Mouse (Mus musculus): ENCODE measurements around the gene Fes. TPM values are rescaled to one million over a fixed set of nuclear protein-coding genes. Genes with fewer than 3 reads are reported as not detected.

The Fes gene
- polyA plus RNA-seq, 1 experiment from 2014 or later, result 16.6 TPM

DNA sequence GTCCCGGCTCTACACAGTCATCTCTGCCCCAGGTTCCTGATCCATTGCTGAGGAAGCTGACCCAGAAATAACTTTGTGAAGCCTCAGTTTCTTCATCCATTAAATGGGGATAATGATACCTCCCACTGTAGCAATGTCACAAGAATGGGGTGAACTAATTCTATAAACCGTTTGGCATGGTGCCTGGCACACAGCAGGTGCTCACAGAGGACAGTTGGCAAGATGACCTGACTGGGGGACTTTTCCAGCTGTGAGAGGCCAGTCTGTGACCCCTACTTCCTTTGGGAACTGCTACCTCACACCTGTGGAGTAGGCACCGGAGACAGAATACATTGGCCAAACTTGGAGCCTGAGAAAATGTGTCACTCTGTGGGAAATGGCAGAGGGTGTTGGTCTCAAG is 30.3 kb upstream of the Fes start:
- ATAC-seq (ENCODE audit: insufficient read depth), result no peak
- Histone ChIP-seq H3K36me3 (replicated peaks) (no peaks in the 10 kb centered on the region), H3K4me2 (no peak overlapping the region), H3K27ac (replicated peaks) (no peak overlapping the region), H3K4me3 (replicated peaks) (no peak overlapping the region), H3K9me3 (replicated peaks) (no peaks in the 10 kb centered on the region), H3K4me1 (replicated peaks) (peaks cover 35% of the 10 kb centered on the region), H3K9ac (no peak overlapping the region), H3K27me3 (no peaks in the 10 kb centered on the region)
- 70% methylated on average over 3 of the region's 3 CpGs for WGBS (ENCODE audit: insufficient replicate concordance)

DNA sequence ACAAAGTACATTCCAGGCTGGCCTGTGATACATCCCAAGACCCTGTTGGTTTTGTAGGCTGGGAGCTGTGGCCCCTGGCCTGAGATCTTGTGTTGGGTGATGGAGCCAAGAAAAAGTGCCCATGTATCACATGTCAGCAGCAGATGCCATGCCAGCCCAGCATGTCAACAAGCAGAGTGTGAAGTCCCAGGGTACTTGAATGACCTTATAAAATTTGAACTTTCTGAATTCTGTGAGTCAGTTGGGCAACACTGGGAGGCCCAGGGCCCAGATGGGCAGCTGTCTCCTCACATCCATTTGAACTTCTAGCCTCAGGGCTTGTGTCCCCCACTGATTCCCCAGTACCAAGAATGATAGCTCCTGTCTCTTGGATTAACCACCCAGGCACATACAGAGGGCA is 29.9 kb upstream of the Fes start:
- Histone ChIP-seq H3K4me3 (replicated peaks) (no peak overlapping the region), H3K27me3 (no peaks in the 10 kb centered on the region), H3K9me3 (replicated peaks) (no peaks in the 10 kb centered on the region), H3K4me1 (replicated peaks) (peaks cover 32% of the 10 kb centered on the region; the same call in 1 of the 2 replicates), H3K4me2 (no peak overlapping the region), H3K36me3 (replicated peaks) (no peaks in the 10 kb centered on the region), H3K27ac (replicated peaks) (no peak overlapping the region), H3K9ac (no peak overlapping the region)
- no peak for ATAC-seq (ENCODE audit: insufficient read depth)

DNA sequence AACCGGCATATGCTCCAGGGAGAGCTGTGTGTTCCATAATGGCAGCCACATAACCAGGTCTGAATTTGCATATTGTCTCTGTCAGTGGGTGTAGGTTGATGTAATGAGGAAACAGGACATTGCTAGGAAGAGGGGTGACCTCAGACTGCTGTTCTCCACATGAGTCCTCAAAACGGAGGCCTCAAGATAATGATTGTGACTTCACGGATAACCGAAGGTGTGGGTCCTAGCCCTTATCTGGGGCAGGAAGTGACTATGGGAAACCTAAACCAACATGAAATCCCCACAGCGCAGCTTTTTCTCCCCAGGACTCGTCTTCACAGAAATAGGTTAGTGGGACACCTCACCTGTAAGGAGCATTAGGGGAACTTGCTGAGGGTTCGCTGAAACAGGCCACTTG is 29.2 kb upstream of the Fes start:
- Histone ChIP-seq H3K9me3 (replicated peaks) (no peaks in the 10 kb centered on the region), H3K9ac (no peak overlapping the region), H3K27me3 (no peaks in the 10 kb centered on the region), H3K4me3 (replicated peaks) (no peak overlapping the region), H3K4me2 (no peak overlapping the region), H3K4me1 (replicated peaks) (peaks cover 29% of the 10 kb centered on the region; the same call in 1 of the 2 replicates), H3K27ac (replicated peaks) (no peak overlapping the region), H3K36me3 (replicated peaks) (no peaks in the 10 kb centered on the region)
- no peak for ATAC-seq (ENCODE audit: insufficient read depth)
- WGBS (ENCODE audit: insufficient replicate concordance), result 31% methylated on average over 7 of the region's 7 CpGs

DNA sequence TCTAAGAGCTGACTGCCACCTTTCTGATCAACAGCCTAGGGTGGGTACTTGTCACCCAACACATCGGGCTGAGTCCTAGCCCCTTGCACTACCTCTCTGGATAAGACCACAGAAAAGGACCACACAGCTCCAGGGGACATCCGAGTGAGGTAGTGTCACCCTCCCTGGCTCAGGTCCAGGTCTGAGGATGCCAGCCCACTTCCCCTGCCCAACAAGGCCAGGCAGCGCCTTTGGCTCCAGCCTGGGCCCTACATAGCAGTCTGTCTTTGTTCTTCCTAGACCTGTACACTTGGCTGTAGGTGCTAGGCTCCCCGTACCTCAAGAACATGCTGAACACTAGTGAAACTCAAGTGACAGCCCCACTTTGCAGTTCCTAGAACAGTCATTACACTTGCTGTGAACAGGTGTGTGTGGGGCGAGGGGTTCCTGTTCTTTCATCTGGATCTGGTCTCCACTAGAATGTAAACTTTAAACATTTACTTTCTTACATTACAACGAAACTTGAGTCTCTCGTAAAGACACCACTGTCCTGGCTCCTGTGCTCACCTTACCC is 26.6 kb upstream of the Fes start:
- Histone ChIP-seq H3K4me3 (replicated peaks) (no peak overlapping the region), H3K36me3 (replicated peaks) (no peaks in the 10 kb centered on the region), H3K27ac (replicated peaks) (no peak overlapping the region), H3K9me3 (replicated peaks) (no peaks in the 10 kb centered on the region), H3K4me1 (replicated peaks) (peaks cover 20% of the 10 kb centered on the region; the same call in 1 of the 2 replicates), H3K4me2 (no peak overlapping the region), H3K9ac (no peak overlapping the region), H3K27me3 (no peaks in the 10 kb centered on the region)
- 67% methylated on average over 7 of the region's 7 CpGs for WGBS (ENCODE audit: insufficient replicate concordance)
- no peak for ATAC-seq (ENCODE audit: insufficient read depth)

DNA sequence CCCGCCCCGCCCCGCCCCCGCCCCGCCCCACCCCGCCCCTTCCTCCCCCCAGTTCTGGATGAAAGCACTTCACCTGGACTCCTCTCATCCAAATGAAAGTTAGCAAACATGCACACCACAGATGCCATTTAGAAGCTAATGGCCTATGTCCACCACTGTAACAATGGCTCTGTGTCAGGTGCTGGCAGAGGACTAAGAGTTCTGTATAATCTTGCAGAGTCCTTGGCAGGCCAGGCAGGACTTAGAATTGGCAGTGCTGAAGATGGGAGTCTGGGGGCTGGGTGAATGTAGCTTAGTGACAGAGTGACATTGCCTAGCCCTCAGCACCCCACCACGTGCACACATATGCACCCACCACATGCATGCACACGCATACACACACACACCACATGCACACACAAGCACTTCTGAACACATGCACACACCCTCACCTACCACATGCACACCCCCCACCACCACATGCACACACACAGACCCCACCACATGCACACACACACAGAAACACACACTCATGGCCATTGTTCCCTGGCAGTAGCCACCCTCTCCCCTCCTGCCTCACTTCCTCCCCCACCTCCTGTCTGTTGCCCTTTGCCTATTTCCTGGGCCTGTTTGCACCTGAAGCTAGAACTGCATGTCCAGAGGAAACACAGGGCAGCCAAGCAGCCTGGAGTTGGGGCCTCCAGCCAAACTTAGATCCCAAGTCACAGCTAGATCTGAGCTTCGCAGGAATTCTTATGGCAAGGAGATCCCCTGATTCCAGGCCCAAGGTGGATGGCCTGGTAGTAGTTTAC is 26.0 kb upstream of the Fes start:
- Histone ChIP-seq H3K27ac (replicated peaks) (no peak overlapping the region), H3K9me3 (replicated peaks) (no peaks in the 10 kb centered on the region), H3K4me3 (replicated peaks) (no peak overlapping the region), H3K4me2 (no peak overlapping the region), H3K36me3 (replicated peaks) (no peaks in the 10 kb centered on the region), H3K4me1 (replicated peaks) (peaks cover 17% of the 10 kb centered on the region; the same call in 1 of the 2 replicates), H3K9ac (no peak overlapping the region), H3K27me3 (no peaks in the 10 kb centered on the region)
- 66% methylated on average over 9 of the region's 9 CpGs for WGBS (ENCODE audit: insufficient replicate concordance)
- no peak for ATAC-seq (ENCODE audit: insufficient read depth)

DNA sequence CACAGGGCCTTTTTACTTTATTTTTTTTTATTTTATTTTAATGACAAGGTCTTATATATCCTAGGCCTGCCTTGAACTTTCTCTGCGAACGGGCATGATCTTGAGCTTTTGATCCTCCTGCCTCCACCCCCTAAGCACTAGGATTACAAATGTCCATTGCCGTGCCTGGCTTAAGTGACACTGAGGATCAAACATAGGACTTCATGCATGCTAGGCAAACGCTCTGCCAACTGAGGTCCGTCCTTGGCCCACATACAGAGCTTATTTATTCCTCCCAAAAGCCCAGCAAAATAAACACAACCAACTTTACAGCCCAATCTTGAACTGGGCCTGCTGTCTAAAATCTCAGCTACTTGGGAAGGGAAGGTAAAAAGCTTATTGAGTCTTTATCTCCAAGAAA is 25.0 kb upstream of the Fes start:
- no peaks in the 10 kb centered on the region for H3K36me3 ChIP-seq (replicated peaks)
- H3K27me3 ChIP-seq, result peaks cover 5% of the 10 kb centered on the region; the same call in 1 of the 2 replicates
- H3K27ac ChIP-seq (replicated peaks), result no peak overlapping the region
- WGBS (ENCODE audit: insufficient replicate concordance), result 74% methylated on average over 5 of the region's 5 CpGs
- peaks cover 16% of the 10 kb centered on the region; the same call in 1 of the 2 replicates for H3K4me1 ChIP-seq (replicated peaks)
- no peaks in the 10 kb centered on the region for H3K9me3 ChIP-seq (replicated peaks)
- H3K9ac ChIP-seq, result no peak overlapping the region
- no peak overlapping the region for H3K4me3 ChIP-seq (replicated peaks)
- no peak overlapping the region for H3K4me2 ChIP-seq
- ATAC-seq (ENCODE audit: insufficient read depth), result no peak

DNA sequence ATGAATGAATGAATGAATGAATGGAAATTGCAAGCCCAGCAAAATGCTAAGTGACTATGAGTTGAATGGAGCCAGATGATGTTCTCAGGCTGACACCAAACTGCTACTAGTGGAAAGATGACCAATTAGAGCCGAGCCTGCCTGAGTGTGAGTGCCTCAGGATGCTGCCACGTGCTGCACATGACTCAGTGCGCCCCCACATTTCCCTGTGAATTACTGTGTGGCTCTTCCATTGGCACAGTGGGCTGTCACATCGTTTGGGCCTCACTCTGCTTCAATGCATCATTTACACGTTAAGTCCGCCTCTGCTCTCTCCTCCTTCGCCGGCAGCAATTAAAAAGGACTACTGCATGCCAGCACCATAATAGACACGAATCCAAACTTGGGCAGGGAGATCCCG is 24.5 kb upstream of the Fes start:
- H3K4me1 ChIP-seq (replicated peaks), result peaks cover 12% of the 10 kb centered on the region; the same call in 1 of the 2 replicates
- no peak overlapping the region for H3K27ac ChIP-seq (replicated peaks)
- H3K4me2 ChIP-seq, result no peak overlapping the region
- no peak overlapping the region for H3K9ac ChIP-seq
- WGBS (ENCODE audit: insufficient replicate concordance), result 68% methylated on average over 10 of the region's 10 CpGs
- no peak for ATAC-seq (ENCODE audit: insufficient read depth)
- H3K9me3 ChIP-seq (replicated peaks), result no peaks in the 10 kb centered on the region
- H3K27me3 ChIP-seq, result peaks cover 10% of the 10 kb centered on the region; the same call in 1 of the 2 replicates
- H3K4me3 ChIP-seq (replicated peaks), result no peak overlapping the region
- no peaks in the 10 kb centered on the region for H3K36me3 ChIP-seq (replicated peaks)

DNA sequence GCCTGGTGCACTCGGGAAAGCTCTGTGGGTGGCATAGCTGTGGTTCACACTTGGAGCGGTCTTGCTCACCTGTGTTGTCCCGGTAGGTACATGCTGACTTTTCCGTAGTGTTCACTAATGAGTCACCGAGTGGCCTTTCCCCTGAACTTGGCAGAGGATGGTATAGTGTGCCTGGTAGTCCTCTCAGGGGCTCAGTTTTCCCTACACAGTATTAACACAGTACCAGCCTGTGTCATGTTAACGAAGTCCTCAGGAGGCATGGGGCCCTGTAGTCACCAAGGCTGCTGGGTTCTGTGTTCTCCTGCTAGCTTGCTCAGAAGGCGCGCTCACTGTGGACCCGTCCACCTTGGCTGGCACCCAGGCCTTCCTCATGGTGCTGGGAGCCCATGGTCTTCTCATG is 22.6 kb upstream of the Fes start:
- H3K4me1 ChIP-seq (replicated peaks), result 0 out of 2 replicates have a peak, but pooled peaks cover 6% of the 10 kb centered on the region
- 69% methylated on average over 9 of the region's 9 CpGs for WGBS (ENCODE audit: insufficient replicate concordance)

DNA sequence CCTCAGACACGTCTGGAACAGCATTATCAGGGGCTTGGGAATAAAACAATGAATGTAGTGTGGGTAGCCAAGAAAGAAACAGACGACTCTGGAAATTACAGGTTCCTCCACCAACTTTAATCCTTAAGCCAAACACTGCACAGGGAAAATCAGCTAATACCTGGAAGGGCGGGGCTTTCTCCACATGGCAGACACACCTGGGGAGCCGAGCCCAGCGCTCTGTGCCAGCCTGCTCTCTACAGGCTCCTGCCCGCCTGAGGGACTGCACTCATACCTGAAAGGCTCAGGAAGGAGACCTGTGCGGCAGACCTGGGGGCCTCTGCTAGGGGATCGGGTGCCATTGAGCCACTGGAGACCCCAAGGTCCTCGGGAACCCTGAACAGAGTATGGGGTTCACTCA is 20.0 kb upstream of the Fes start:
- Histone ChIP-seq H3K4me3 (replicated peaks) (no peak overlapping the region), H3K9me3 (replicated peaks) (no peaks in the 10 kb centered on the region), H3K4me2 (no peak overlapping the region), H3K4me1 (replicated peaks) (peaks cover 19% of the 10 kb centered on the region), H3K27ac (replicated peaks) (no peak overlapping the region), H3K9ac (no peak overlapping the region), H3K27me3 (peaks cover 55% of the 10 kb centered on the region), H3K36me3 (replicated peaks) (no peaks in the 10 kb centered on the region)
- no peak for ATAC-seq (ENCODE audit: insufficient read depth)
- WGBS (ENCODE audit: insufficient replicate concordance), result 59% methylated on average over 9 of the region's 9 CpGs

More for the DNA sequence above, 22.6 kb upstream of the Fes start:
- H3K4me2 ChIP-seq, result no peak overlapping the region
- peaks cover 29% of the 10 kb centered on the region for H3K27me3 ChIP-seq
- H3K9me3 ChIP-seq (replicated peaks), result no peaks in the 10 kb centered on the region
- H3K36me3 ChIP-seq (replicated peaks), result no peaks in the 10 kb centered on the region
- ATAC-seq (ENCODE audit: insufficient read depth), result no peak
- no peak overlapping the region for H3K9ac ChIP-seq
- H3K4me3 ChIP-seq (replicated peaks), result no peak overlapping the region
- H3K27ac ChIP-seq (replicated peaks), result no peak overlapping the region

DNA sequence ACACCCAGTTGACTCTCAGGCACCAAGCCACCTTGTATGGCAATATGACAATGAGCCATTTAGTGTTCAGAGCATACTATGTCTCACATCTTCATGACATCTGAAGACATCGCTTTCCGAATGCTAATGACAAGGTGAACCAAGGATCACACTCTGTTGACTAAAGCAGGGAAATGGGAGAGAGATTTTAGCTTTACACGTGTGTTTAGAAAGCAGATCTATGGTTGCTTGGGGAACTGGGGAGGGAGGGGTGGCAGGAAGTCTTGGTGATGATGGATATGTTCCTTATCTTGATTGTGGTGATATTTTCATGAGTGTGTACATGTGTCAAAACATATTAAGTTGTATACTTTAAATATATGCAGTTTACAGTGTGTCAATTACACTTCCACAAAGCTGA is 18.4 kb upstream of the Fes start:
- H3K4me3 ChIP-seq (replicated peaks), result no peak overlapping the region
- H3K4me1 ChIP-seq (replicated peaks), result peaks cover 30% of the 10 kb centered on the region
- H3K27me3 ChIP-seq, result peaks cover 71% of the 10 kb centered on the region
- WGBS (ENCODE audit: insufficient replicate concordance), result 62% methylated on average over 3 of the region's 3 CpGs
- no peaks in the 10 kb centered on the region for H3K9me3 ChIP-seq (replicated peaks)
- H3K4me2 ChIP-seq, result no peak overlapping the region
- H3K27ac ChIP-seq (replicated peaks), result no peak overlapping the region
- ATAC-seq (ENCODE audit: insufficient read depth), result no peak
- H3K36me3 ChIP-seq (replicated peaks), result no peaks in the 10 kb centered on the region
- H3K9ac ChIP-seq, result no peak overlapping the region

DNA sequence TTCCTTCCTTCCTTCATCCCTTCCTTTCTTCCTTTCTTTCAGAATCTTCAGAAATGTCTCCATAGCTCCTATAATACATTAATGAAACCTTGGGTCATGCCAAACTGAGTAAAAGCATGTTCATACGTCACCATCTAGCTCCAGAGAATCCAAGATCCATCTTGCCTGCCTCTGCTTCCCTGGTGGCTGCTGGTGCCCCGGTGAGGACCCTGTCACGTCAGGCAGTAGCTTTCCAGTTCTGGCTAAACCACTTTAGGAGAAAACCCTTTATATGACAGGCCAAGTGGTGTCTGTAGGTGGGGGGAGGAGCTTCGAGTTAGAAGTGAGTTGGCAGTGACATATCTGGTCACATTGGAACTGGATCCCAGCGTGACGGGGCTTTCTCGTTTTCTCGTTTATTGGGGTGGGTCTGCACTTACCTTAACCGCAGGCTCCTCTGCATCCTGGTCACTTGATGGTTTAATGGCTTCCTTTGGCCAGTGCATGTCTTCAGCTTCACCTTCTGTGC is 17.5 kb upstream of the Fes start, which contains the start of gene Furin:
Gene Furin (minus strand): TSS at position 249 of the 508 bp plus-strand sequence.
- H3K27ac ChIP-seq (replicated peaks), result no peak within 1 kb of the TSS
- 57% methylated on average over 9 of the region's 9 CpGs for WGBS (ENCODE audit: insufficient replicate concordance)
- no peak within 1 kb of the TSS for H3K9ac ChIP-seq
- peak within 1 kb of the TSS; percentile 1; the same call in 1 of the 2 replicates for H3K4me2 ChIP-seq
- H3K9me3 ChIP-seq (replicated peaks), result no peaks in the 10 kb centered on the region
- peaks cover 80% of the 10 kb centered on the region for H3K27me3 ChIP-seq
- no peaks in the 10 kb centered on the region for H3K36me3 ChIP-seq (replicated peaks)
- H3K4me1 ChIP-seq (replicated peaks), result peaks cover 38% of the 10 kb centered on the region
- no peak within 1 kb of the TSS for H3K4me3 ChIP-seq (replicated peaks)
- no peak for ATAC-seq (ENCODE audit: insufficient read depth)
